Mouse (Mus musculus) CH12.LX (cell line): ENCODE results near the gene Klk8.

ENCODE experiments used
- CTCF ChIP-seq, 2 experiments: IDR thresholded peaks in 1 of 2; conservative IDR thresholded peaks in 1 of 2; 2 replicates each; pipeline ENCODE4 v1.5.1; 2011 to 2012; ENCODE audit warnings: low read depth in 2 of 2, low read length in 2 of 2, improper control_type of control experiment in 1 of 2, inconsistent platforms in 1 of 2, mild to moderate bottlenecking in 1 of 2, moderate library complexity in 1 of 2
- ELF1 ChIP-seq: IDR thresholded peaks from 2 replicates; pipeline ENCODE4 v1.6.1; 2014; ENCODE audit warnings: low read depth, mild to moderate bottlenecking, inconsistent platforms, low read length, improper control_type of control experiment
- EP300 ChIP-seq: IDR thresholded peaks from 2 replicates; pipeline ENCODE4 v1.6.1; 2011; ENCODE audit warnings: low read length, improper control_type of control experiment
- MEF2A ChIP-seq: IDR thresholded peaks from 2 replicates; pipeline ENCODE4 v1.6.1; 2014; ENCODE audit warnings: low read depth, mild to moderate bottlenecking, inconsistent platforms, low read length, improper control_type of control experiment, borderline replicate concordance
- MXI1 ChIP-seq: IDR thresholded peaks from 2 replicates; pipeline ENCODE4 v1.6.1; 2011; ENCODE audit warnings: mild to moderate bottlenecking, low read depth, low read length, improper control_type of control experiment
- PAX5 ChIP-seq: IDR thresholded peaks from 2 replicates; pipeline ENCODE4 v1.6.1; 2012; ENCODE audit warnings: low read length, inconsistent platforms, mixed read lengths
- POLR2A ChIP-seq: IDR thresholded peaks from 2 replicates; pipeline ENCODE4 v1.6.1; 2011; ENCODE audit warnings: low read depth, mild to moderate bottlenecking, improper control_type of control experiment, low read length
- TBP ChIP-seq: conservative IDR thresholded peaks from 2 replicates; pipeline ENCODE4 v1.6.1; 2011; ENCODE audit warnings: low read depth, low read length, improper control_type of control experiment
- USF1 ChIP-seq: IDR thresholded peaks from 2 replicates; pipeline ENCODE4 v1.6.1; 2014; ENCODE audit warnings: low read depth, mild to moderate bottlenecking, inconsistent platforms, low read length, improper control_type of control experiment
- ZC3H11A ChIP-seq: IDR thresholded peaks from 2 replicates; pipeline ENCODE4 v1.6.1; 2012; ENCODE audit warnings: low read depth, mild to moderate bottlenecking, inconsistent platforms, low read length, improper control_type of control experiment

DNA sequence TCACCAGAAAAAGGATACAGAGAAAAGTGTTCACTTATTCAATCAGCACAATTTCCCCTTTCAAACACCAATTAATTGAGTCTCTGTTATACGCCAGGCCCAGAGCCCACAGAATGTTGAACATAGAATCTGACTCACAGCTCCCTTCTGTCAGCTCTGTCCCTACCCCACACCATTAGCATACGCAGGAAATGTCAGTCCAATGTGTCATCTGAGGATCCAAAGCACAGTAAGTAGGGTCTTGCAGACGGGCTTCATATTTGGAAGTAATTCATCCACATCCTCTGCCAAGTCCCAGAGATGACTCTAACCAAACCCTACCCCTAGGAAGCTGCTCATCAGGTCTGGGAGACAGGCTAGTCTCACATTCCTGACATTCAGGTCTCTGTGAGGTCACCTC lies 9.3 kb upstream of the Klk8 start:
- TF ChIP-seq PAX5 (no peak), TBP (no peak), CTCF (conservative IDR thresholded peaks at IDR 0.05 in 1 of 2, IDR thresholded peaks at IDR 0.05 in 1 of 2; ENCODE audit: low read depth in 2 of 2, low read length in 2 of 2) (no peak), POLR2A (no peak), ZC3H11A (no peak), ELF1 (no peak), MEF2A (no peak), MXI1 (no peak), USF1 (no peak), EP300 (no peak)
